Mouse (Mus musculus): ENCODE results near the gene Hnrnpll. TPM values are rescaled to one million over a fixed set of nuclear protein-coding genes. Genes with fewer than 3 reads are reported as not detected.
A peak's percentile ranks its signal among the peaks of the same experiment; 100 is the strongest.

Gene Hnrnpll
- polyA plus RNA-seq (2016; fragmentation: Nextera tagmentation; extraction: Ambion mirVana), result 112 and 116 TPM in 2 replicates

DNA sequence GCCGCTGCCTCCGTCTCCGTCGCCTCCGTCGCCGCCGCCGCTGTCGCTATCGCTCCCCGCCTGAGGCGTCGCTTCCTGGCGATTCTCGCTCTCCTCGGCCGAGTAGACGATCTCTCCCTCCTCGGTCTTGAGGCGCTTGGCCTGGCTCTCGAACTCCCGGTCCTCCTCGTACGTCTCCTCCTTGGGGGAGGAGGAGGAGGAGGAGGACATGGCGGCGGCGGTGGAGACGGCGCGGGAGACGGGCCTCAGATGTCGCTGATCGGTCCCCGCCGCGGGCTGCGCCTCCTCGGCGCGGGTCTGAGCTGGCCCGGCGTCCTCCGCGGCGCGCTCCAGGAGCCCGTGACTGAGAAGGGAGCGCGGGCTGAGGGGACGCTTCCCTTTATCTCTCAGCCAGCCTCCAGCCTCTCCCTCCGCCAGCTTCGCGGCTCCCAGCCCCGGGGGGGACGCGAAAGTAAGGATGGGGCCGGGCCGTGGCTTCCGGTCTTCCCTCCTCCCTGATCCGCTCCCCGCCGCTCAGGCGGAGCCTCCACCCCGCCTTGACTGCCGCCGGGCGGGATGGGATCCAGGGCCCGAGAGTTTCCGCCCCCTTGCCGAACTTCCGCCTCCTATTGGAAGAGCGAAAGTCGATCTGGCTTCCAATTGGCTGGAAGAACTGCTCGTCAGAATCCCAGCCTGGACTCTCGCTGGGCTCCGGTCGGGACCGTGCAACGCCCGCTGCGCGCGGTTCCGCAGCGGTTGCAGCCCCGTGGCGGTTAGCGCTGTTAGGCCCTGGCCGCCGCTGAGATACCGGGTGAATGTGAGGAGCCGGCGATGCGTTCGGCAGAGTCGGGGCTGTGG, at the start of gene Hnrnpll:
Gene Hnrnpll (minus strand): TSS at position 552 of the 837 bp plus-strand sequence.
- Histone ChIP-seq H3K4me3 (peak within 1 kb of the TSS; percentile 68), H3K9ac (peak within 1 kb of the TSS; percentile 88), H3K9me3 (replicated peaks) (no peaks in the 10 kb centered on the region), H3K27me3 (no peaks in the 10 kb centered on the region), H3K4me1 (peaks cover 22% of the 10 kb centered on the region), H3K36me3 (no peaks in the 10 kb centered on the region), H3K4me2 (replicated peaks) (peak within 1 kb of the TSS; percentile 80), H3K27ac (peak within 1 kb of the TSS; percentile 99)
- under 1% methylated on average over 79 of the region's 97 CpGs for WGBS
- peak; percentile 98 for ATAC-seq (ENCODE audit: low FRiP score)

DNA sequence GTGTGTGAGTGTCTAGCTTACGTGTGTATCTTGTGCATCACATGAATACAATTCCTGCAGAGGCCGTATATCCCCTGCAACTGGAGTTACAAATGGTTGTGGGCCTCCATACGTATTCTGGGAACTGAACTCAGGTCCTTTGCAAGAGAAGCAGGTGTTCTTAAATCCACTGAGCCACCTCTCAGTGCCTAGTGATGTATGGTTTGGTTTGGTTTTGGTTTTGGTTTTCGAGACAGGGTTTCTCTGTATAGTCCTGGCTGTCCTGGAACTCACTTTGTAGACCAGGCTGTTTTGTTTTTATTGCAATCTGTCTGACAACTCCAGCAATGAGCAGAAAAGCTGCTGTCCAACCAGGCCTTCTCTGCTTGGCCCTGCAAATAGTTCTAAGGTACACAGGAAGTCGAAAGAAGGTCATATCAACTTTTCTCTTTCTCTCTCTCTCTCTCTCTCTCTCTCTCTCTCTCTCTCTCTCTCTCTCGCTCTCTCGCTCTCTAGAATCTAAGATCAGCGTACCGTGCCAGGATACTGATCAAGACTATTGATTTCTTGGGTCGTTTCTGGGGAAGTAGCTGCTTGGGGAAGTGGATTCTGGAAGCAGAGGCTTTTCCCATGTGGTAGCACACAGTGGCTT, 43.3 kb upstream of the Hnrnpll start:
- Histone ChIP-seq H3K4me3 (no peak overlapping the region), H3K4me1 (no peaks in the 10 kb centered on the region), H3K27ac (no peak overlapping the region), H3K4me2 (replicated peaks) (no peak overlapping the region), H3K9ac (no peak overlapping the region), H3K9me3 (replicated peaks) (0 out of 2 replicates have a peak, but pooled peaks cover 8% of the 10 kb centered on the region), H3K27me3 (no peaks in the 10 kb centered on the region), H3K36me3 (no peaks in the 10 kb centered on the region)
- 87% methylated on average over 10 of the region's 10 CpGs for WGBS
- ATAC-seq (ENCODE audit: low FRiP score), result no peak

DNA sequence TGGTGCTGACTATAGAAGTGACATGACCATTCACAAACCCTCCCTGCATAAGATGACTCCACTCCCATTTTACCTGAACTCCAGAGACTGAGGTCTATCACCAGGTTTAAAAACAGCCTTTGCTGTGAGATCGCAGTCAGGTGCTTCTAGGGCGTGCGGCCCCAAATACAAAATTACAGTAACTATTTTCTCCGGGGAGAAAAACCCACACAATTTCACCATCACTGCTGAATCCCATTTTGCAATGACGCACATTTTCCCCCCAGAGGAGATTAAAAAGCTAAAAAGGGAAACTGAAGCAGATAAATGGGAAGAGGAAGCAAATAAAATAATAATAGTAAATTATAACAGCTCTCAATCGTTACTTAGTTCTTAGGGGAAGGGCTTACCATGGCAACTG, 37.7 kb upstream of the Hnrnpll start:
- Histone ChIP-seq H3K4me2 (replicated peaks) (no peak overlapping the region), H3K4me1 (peaks cover 17% of the 10 kb centered on the region), H3K4me3 (no peak overlapping the region), H3K36me3 (no peaks in the 10 kb centered on the region), H3K9ac (no peak overlapping the region), H3K27ac (no peak overlapping the region), H3K27me3 (no peaks in the 10 kb centered on the region), H3K9me3 (replicated peaks) (no peaks in the 10 kb centered on the region)
- 90% methylated on average over 6 of the region's 6 CpGs for WGBS
- ATAC-seq (ENCODE audit: low FRiP score), result no peak

DNA sequence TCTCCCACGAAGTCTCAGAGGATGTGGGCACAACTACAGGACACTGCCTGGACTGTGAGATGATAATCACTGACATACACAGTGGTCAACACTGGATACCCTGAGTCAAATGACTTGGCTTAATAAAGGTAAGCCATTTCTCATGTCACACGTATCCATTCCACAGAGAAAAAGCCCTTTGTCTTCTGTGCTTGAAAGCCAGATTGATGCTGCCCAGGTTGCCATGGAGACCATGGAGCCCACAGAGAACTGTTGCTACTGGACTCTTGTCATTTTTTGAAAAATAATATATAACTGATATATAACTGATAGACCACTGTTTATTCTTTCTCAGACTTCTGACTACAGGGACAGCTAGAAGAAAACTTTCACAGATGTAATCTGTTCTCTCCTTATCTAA, 35.1 kb upstream of the Hnrnpll start:
- ATAC-seq (ENCODE audit: low FRiP score), result no peak
- Histone ChIP-seq H3K4me1 (peaks cover 17% of the 10 kb centered on the region), H3K27ac (no peak overlapping the region), H3K4me3 (no peak overlapping the region), H3K36me3 (no peaks in the 10 kb centered on the region), H3K27me3 (no peaks in the 10 kb centered on the region), H3K4me2 (replicated peaks) (no peak overlapping the region), H3K9ac (no peak overlapping the region), H3K9me3 (replicated peaks) (no peaks in the 10 kb centered on the region)
- 23% methylated on average over 2 of the region's 2 CpGs for WGBS

DNA sequence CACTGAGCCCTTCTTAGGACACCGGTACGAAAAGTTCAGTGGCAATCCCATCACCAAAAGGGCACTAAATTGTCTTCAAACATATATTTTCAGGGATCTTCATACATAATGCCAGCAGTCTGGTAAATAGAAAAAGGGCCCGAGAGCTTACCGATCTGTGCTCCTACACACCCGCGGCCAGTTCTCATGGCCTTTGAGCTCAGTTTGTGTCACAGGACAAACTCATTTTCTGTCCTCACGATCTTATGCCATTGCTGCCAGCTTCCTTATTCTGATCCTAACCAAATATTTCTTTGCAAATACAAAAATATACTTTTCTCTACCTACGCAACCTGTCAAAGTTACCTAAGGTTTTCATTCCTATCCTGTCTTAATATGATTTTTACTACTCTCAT, 34.6 kb upstream of the Hnrnpll start:
- Histone ChIP-seq H3K9me3 (replicated peaks) (no peaks in the 10 kb centered on the region), H3K4me3 (no peak overlapping the region), H3K4me1 (peaks cover 17% of the 10 kb centered on the region), H3K27me3 (no peaks in the 10 kb centered on the region), H3K36me3 (no peaks in the 10 kb centered on the region), H3K4me2 (replicated peaks) (no peak overlapping the region), H3K27ac (no peak overlapping the region), H3K9ac (no peak overlapping the region)
- 83% methylated on average over 8 of the region's 8 CpGs for WGBS
- ATAC-seq (ENCODE audit: low FRiP score), result no peak

DNA sequence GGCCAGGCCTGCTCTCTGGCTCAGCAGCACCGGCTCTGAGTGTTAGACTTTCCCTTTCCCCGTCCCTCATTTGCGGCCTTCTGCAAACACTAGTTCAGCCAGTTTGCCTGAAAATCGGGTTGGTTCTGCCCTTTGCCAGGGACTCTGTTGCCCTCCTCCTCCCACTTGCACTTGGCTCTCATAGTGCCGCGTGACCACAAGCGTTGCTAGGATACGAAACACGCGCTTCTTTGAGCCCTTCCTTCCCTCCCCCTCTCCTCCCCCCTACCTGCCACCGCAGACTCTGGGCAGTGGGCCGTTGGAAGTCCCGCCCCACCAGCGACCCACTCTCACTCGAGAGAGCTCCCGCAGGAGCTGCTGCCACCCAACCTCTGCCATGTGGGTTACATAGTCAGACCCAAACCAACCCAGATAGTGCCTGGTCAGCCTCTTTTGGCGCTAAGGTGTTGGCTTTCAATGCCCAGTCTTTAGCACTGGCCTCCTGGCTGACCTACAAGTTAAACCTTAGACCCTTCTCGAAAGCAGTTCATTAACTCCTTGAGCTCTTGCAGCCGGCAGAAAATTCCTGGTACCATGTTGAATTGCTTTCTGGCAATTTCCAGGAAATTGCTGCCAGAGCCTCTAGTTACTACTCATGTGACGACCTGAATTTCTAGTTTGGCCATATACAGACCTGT, 34.0 kb upstream of the Hnrnpll start:
- Histone ChIP-seq H3K4me2 (replicated peaks) (peak overlapping the region; percentile 47), H3K27ac (no peak overlapping the region), H3K36me3 (no peaks in the 10 kb centered on the region), H3K27me3 (no peaks in the 10 kb centered on the region), H3K9ac (peak overlapping the region; percentile 32), H3K9me3 (replicated peaks) (no peaks in the 10 kb centered on the region), H3K4me1 (peaks cover 17% of the 10 kb centered on the region), H3K4me3 (no peak overlapping the region)
- peak; percentile 90 for ATAC-seq (ENCODE audit: low FRiP score)
- 13% methylated on average over 20 of the region's 20 CpGs for WGBS

DNA sequence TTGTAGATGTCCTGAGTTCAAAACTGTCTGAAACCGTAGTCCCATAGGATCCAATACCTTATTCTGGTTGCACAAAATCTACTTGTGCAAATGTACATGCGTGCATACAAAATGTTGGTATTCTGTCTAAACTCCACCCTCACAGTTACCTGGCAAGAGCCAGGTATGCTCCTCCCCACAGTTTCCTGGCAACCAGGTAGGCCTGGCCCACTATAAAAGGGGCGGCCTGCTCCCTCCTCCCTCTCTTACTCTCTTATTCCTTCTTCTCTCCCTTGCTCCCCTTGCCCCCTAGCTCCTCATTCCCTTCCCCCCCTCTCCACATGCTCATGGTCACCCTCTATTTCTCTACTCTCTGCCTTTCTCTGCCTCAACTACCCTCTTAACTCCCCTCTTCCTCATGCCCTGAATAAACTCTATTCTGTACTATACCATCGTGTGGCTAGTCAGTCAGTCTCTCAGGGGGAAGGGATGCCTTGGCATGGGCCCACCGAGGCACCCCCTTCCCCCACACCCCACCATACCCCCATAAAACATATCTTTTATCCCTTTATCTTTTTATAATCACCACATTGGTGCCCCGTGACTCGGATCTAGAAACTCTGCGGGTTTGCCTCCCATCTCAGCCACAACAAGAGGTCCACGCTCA, 33.2 kb upstream of the Hnrnpll start:
- no peaks in the 10 kb centered on the region for H3K9me3 ChIP-seq (replicated peaks)
- H3K36me3 ChIP-seq, result no peaks in the 10 kb centered on the region
- no peaks in the 10 kb centered on the region for H3K27me3 ChIP-seq
- H3K9ac ChIP-seq, result peak overlapping the region; percentile 32
- H3K4me2 ChIP-seq (replicated peaks), result peak overlapping the region; percentile 47
- peaks cover 17% of the 10 kb centered on the region for H3K4me1 ChIP-seq
- no peak overlapping the region for H3K4me3 ChIP-seq
- WGBS, result 82% methylated on average over 9 of the region's 9 CpGs
- peak; percentile 21; the same call in 1 of the 2 replicates for ATAC-seq (ENCODE audit: low FRiP score)
- no peak overlapping the region for H3K27ac ChIP-seq

DNA sequence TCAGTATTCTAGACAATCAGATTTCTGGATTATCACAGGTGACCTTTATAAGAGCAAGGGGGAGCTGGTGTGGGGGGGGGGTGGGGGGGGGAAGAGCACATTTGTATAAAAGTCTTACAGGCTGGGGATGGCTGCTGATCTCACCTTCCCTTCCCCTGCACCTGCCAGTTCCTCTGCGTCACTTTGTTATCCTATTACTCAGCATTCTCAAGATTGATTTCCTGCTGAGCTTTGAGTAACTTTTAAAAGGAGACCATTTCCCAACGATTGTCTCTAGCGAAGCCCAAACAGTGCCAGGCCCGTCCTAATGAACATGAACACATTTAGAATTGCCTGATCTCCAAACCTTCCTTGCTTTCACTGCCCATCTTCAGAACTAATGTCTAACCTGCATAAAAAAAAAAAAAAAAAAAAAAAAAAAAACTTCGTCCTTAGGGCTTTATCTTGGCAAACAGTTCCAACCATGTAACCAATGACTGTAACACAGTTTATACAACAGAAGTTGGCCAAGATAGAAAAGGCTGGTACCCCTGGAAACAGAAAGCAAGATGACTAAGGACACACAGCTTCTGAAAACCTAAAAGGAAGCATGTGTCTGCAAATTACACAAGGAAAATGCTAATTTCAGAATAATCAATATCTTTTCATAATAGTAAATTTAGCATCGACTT, 29.9 kb upstream of the Hnrnpll start:
- WGBS, result 53% methylated on average over 6 of the region's 6 CpGs
- no peak overlapping the region for H3K4me3 ChIP-seq
- no peaks in the 10 kb centered on the region for H3K27me3 ChIP-seq
- H3K9ac ChIP-seq, result no peak overlapping the region
- no peaks in the 10 kb centered on the region for H3K9me3 ChIP-seq (replicated peaks)
- H3K27ac ChIP-seq, result no peak overlapping the region
- H3K4me2 ChIP-seq (replicated peaks), result no peak overlapping the region
- no peak for ATAC-seq (ENCODE audit: low FRiP score)
- peaks cover 15% of the 10 kb centered on the region for H3K4me1 ChIP-seq
- H3K36me3 ChIP-seq, result no peaks in the 10 kb centered on the region

DNA sequence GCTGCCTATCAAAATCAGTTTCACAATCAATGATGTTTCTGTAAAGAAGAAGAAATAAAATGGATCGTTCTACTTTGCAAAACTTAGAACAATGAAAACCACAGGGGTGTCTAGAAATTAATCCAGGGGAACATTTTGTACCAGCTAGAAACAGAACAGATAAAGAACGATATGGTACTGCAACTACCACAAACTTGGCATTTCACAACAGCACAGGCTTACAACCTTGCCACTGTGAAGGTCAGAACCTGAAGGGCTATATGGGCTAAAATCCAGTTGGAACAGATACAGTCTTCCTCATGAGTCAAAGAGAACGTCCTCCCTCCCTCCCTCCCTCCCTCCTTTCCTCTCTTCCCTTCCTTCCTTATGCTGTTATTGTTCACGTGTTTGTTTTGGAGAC, 28.4 kb upstream of the Hnrnpll start:
- no peak overlapping the region for H3K27ac ChIP-seq
- H3K9me3 ChIP-seq (replicated peaks), result no peaks in the 10 kb centered on the region
- no peaks in the 10 kb centered on the region for H3K36me3 ChIP-seq
- no peak overlapping the region for H3K4me2 ChIP-seq (replicated peaks)
- WGBS, result 83% methylated on average over 4 of the region's 4 CpGs
- no peak overlapping the region for H3K9ac ChIP-seq
- no peak overlapping the region for H3K4me3 ChIP-seq
- peaks cover 3% of the 10 kb centered on the region for H3K4me1 ChIP-seq
- H3K27me3 ChIP-seq, result no peaks in the 10 kb centered on the region
- no peak for ATAC-seq (ENCODE audit: low FRiP score)

DNA sequence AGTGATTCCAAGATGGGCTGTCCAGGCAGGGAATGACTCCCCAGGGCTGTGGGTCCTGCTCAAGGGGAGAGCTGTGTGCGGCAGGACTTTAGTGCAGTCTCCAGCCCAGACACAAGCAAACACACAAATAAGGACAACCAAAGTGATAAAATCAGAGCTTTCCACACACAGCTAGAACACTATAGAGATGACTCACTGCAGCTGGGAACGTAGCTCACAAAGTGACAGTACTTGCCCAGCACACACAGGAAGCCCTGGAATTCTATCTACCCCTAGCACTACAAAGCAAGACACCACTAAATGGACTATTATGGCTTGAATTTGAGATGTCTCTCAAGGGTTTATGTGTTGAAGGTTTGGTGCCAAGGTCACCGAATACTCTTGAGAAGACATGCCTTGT, 26.0 kb upstream of the Hnrnpll start:
- no peaks in the 10 kb centered on the region for H3K9me3 ChIP-seq (replicated peaks)
- no peak overlapping the region for H3K9ac ChIP-seq
- no peaks in the 10 kb centered on the region for H3K27me3 ChIP-seq
- no peak for ATAC-seq (ENCODE audit: low FRiP score)
- 92% methylated on average over 3 of the region's 3 CpGs for WGBS
- no peak overlapping the region for H3K4me3 ChIP-seq
- no peaks in the 10 kb centered on the region for H3K36me3 ChIP-seq
- no peak overlapping the region for H3K27ac ChIP-seq
- H3K4me1 ChIP-seq, result no peaks in the 10 kb centered on the region
- H3K4me2 ChIP-seq (replicated peaks), result no peak overlapping the region

DNA sequence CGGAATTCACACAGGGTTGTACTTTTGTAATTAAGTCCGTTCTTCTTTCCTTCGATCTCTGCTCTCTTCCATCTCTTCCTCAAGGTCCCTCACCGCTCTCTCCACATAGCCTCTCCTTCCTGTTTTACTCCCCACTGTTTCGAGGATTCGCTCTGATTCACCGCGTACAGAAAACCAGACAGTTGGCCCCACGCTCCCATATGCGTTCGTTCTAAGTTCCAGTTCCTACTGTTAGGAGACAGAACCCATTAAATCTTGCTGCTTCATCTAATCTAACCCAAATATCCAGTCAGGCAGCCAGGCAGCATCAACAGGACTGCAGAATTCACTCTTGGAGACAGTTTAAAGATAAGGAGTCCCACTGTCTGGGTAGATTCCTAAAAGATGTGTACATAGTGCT, 24.5 kb upstream of the Hnrnpll start:
- H3K4me3 ChIP-seq, result no peak overlapping the region
- no peaks in the 10 kb centered on the region for H3K4me1 ChIP-seq
- H3K36me3 ChIP-seq, result no peaks in the 10 kb centered on the region
- no peak overlapping the region for H3K9ac ChIP-seq
- no peaks in the 10 kb centered on the region for H3K9me3 ChIP-seq (replicated peaks)
- no peak overlapping the region for H3K27ac ChIP-seq
- no peak for ATAC-seq (ENCODE audit: low FRiP score)
- H3K27me3 ChIP-seq, result no peaks in the 10 kb centered on the region
- WGBS, result 89% methylated on average over 11 of the region's 11 CpGs
- H3K4me2 ChIP-seq (replicated peaks), result no peak overlapping the region

DNA sequence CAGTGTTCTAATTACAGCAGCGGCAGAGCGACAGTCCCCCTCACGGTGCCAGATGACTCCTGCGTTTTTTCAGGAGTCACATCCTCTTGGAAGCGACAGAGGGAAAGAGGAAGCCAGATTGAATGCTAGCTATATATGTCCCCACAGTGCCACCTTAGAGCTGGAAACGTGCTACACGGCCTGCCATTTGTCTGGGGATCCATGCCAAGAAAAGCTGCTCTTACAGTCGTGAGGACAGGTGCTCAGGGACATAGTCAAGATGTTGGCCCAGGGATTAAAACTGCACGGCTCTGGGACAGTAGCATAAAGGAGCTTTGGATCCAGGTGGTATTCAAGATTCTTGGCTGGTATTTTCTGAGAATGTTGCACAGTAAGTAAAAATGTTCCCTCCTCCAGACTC, 22.3 kb upstream of the Hnrnpll start:
- H3K27me3 ChIP-seq, result no peaks in the 10 kb centered on the region
- no peak overlapping the region for H3K4me2 ChIP-seq (replicated peaks)
- no peaks in the 10 kb centered on the region for H3K36me3 ChIP-seq
- H3K9ac ChIP-seq, result no peak overlapping the region
- no peaks in the 10 kb centered on the region for H3K4me1 ChIP-seq
- ATAC-seq (ENCODE audit: low FRiP score), result no peak
- WGBS, result 86% methylated on average over 9 of the region's 9 CpGs
- no peaks in the 10 kb centered on the region for H3K9me3 ChIP-seq (replicated peaks)
- H3K27ac ChIP-seq, result no peak overlapping the region
- no peak overlapping the region for H3K4me3 ChIP-seq
